Mouse (Mus musculus) olfactory bulb, adult 2 months (tissue): Measurements from ENCODE around the gene Hnrnpll. TPM values are rescaled to one million over a fixed set of nuclear protein-coding genes. Genes with fewer than 3 reads are reported as not detected.
A peak's percentile ranks its signal among the peaks of the same experiment; 100 is the strongest.
"Not testable (repeated sequence)": the region's sequence is repeated elsewhere in the genome, so short reads cannot be mapped to it uniquely, and the experiment has no call there.

Source experiments
- H3K27ac ChIP-seq: fragments of 200-500 bp; 2 replicates; pipeline ENCODE4 v1.5.1; 2012; ENCODE audit warnings: low read depth, low read length; ENCODE audit not compliant: insufficient read depth
- H3K4me1 ChIP-seq: fragments of 200-500 bp; 2 replicates; pipeline ENCODE4 v1.6.1; 2012; ENCODE audit warnings: low read length; ENCODE audit not compliant: control insufficient read depth, insufficient read depth
- H3K4me3 ChIP-seq: fragments of 200-500 bp; 2 replicates; pipeline ENCODE4 v1.5.1; 2012; ENCODE audit warnings: mild to moderate bottlenecking, low read depth, low read length, moderate library complexity; ENCODE audit not compliant: insufficient read depth
- CTCF ChIP-seq: fragments of 200-500 bp; IDR thresholded peaks from 2 replicates; pipeline ENCODE4 v1.5.1; 2012; ENCODE audit warnings: low read depth, mild to moderate bottlenecking, low read length, moderate library complexity; ENCODE audit not compliant: insufficient read depth
- POLR2A ChIP-seq: fragments of 200-500 bp; IDR thresholded peaks from 2 replicates; pipeline ENCODE4 v1.6.1; 2012; ENCODE audit warnings: mild to moderate bottlenecking, low read depth, low read length, moderate library complexity; ENCODE audit not compliant: insufficient read depth
- WGBS: fragments of 180-500 bp; shearing (Covaris S2); methylation state at CpG from one replicate; pipeline ENCODE4 v1.1.7; 2018; 5-methylcytosine and 5-hydroxymethylcytosine counted together
- polyA plus RNA-seq: library from polyadenylated mRNA; stranded (reverse); fragments of >200 nt; gene quantifications from 2 replicates; pipeline ENCODE4 v1.2.4, GENCODE M21; 2012; ENCODE audit warnings: low replicate concordance; ENCODE audit not compliant: missing spikeins, insufficient read depth, insufficient read length

Hnrnpll gene
- polyA plus RNA-seq, 1 experiment: not detected

DNA sequence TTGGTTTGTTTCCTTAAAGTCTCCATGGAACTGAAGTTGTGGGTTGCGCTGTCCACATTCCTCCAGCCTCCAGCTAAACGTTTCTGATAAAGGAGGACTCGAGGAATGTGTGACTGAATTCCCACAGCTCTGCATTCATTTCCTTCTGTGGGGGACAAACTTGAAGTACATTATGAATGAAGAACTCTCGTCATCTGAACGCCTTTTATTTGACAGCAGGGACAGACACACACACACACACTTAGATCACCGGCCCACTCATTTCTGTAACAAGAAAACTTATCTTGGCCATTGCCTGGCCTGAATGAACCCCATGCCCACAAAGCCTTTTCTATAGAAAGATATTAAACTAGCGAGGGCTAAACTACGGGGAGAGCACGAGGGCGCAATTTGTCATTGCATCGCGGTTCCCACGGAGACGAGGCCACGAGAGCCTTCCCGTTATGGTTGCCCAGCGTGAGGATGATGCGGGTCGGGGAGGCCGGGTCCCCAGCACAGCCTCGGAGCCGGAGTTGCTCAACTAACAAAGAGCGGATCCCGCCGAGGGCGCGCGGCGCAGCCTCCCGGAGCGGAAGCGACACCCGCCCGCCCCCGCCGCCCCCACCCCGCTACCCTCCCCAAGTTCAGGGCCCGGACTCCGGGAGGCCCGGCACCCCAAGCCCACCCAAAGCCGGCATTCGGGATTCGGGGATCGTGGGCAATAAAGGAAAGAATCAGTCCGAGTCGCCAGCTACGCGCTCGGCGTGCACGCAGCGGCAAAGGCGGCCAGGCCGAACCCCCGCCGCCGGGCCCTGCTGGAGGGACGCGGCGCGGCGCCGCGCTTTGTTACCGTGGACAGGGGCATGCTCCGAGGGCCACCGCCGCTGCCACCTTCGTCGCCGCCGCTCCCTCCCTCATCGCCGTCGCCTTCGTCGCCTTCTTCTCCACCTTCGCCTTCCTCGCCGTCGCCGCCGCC lies 1.0 kb downstream of the Hnrnpll start:
- no peak for TF ChIP-seq POLR2A
- TF ChIP-seq CTCF: no peak
- WGBS: under 1% methylated on average over 81 of the region's 83 CpGs

GRCm38 (mm10) chr17:80060151-80060550 lies 2.0 kb downstream of the Hnrnpll start:
- peak overlapping the region; percentile 9; the same call in 1 of the 2 replicates for H3K4me3 ChIP-seq
- WGBS: 16% methylated on average over 5 of the region's 5 CpGs
- H3K4me1 ChIP-seq: peaks cover 2% of the 10 kb centered on the region

More for the DNA sequence above, 1.0 kb downstream of the Hnrnpll start:
- Histone ChIP-seq H3K4me3 (peak overlapping the region; percentile 97), H3K4me1 (peaks cover 2% of the 10 kb centered on the region), H3K27ac (peak overlapping the region; percentile 100)

GRCm38 (mm10) chr17:80059731-80060130 lies 2.4 kb downstream of the Hnrnpll start:
- no peak for TF ChIP-seq POLR2A
- no peak overlapping the region for H3K27ac ChIP-seq
- no peak overlapping the region for H3K4me3 ChIP-seq
- peaks cover 2% of the 10 kb centered on the region for H3K4me1 ChIP-seq
- WGBS: 5% methylated on average over 1 of the region's 1 CpGs

More at GRCm38 (mm10) chr17:80060151-80060550, 2.0 kb downstream of the Hnrnpll start:
- no peak overlapping the region for H3K27ac ChIP-seq
- no peak for TF ChIP-seq CTCF
- TF ChIP-seq POLR2A: no peak

- H3K4me3 ChIP-seq: no peak overlapping the region
- peaks cover 10% of the 10 kb centered on the region for H3K4me1 ChIP-seq
- H3K27ac ChIP-seq: no peak overlapping the region
- no peak for TF ChIP-seq POLR2A
- TF ChIP-seq CTCF: no peak
- whole genome bisulfite sequencing: 47% methylated on average over 1 of the region's 1 CpGs
Observed at GRCm38 (mm10) chr17:80058501-80058900, 3.6 kb downstream of the Hnrnpll start.

GRCm38 (mm10) chr17:80053931-80054734 lies 8.0 kb downstream of the Hnrnpll start:
- peaks cover 10% of the 10 kb centered on the region for H3K4me1 ChIP-seq
- no peak overlapping the region for H3K4me3 ChIP-seq
- TF ChIP-seq CTCF: no peak
- no peak for TF ChIP-seq POLR2A
- WGBS: 65% methylated on average over 27 of the region's 27 CpGs
- no peak overlapping the region for H3K27ac ChIP-seq

- Histone ChIP-seq H3K4me1 (peaks cover 8% of the 10 kb centered on the region), H3K27ac (no peak overlapping the region), H3K4me3 (no peak overlapping the region)
- TF ChIP-seq POLR2A: no peak
- no peak for TF ChIP-seq CTCF
- WGBS: 54% methylated on average over 1 of the region's 1 CpGs
Observed at GRCm38 (mm10) chr17:80051682-80052081, 10.5 kb downstream of the Hnrnpll start.

- H3K4me1 ChIP-seq, H3K27ac ChIP-seq, H3K4me3 ChIP-seq: not testable (repeated sequence)
Observed at GRCm38 (mm10) chr17:80049300-80049699, 12.8 kb downstream of the Hnrnpll start.

DNA sequence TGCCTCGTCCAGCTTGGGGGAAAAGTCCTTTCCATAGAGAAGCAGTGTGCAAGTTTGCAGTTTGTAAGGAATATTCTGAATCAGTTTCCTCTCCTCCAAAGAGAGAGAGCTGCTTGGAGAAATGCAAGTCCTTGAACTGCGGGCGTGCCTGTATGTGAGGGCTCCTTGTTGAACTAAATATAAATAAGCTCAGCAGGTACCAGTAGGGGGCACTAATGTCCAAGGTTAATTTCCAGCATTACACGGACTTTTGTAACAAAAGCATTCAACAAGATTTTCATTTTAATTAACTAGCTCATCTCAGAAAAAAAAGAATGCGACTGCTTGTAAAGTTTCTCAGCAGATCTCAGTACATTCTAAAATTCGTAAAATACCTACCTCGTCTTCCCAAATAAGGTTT lies 13.9 kb downstream of the Hnrnpll start:
- no peak overlapping the region for H3K27ac ChIP-seq
- WGBS: 33% methylated on average over 7 of the region's 7 CpGs
- no peak for TF ChIP-seq CTCF
- TF ChIP-seq POLR2A: no peak

DNA sequence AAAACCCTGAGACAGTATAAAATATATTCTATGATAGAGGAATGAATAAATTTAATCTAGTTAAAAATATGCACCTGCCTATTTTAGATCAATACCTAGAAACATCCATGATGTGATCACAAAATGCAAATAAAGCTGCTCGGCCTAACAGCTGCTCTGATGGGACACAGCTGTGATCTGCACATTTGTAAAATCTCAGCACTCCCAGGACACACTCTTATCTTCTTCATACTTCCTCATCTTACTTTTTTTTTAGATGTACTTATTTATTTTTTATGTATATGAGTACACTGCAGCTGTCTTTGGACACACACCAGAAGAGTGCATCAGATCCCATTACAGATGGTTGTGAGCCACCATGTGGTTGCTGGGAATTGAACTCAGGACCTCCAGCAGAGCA lies 20.4 kb downstream of the Hnrnpll start:
- no peak for TF ChIP-seq POLR2A
- TF ChIP-seq CTCF: no peak
- Histone ChIP-seq H3K27ac (no peak overlapping the region), H3K4me1 (peaks cover 3% of the 10 kb centered on the region; the same call in 1 of the 2 replicates), H3K4me3 (no peak overlapping the region)
- 74% methylated on average over 1 of the region's 1 CpGs for WGBS

More for the DNA sequence above, 13.9 kb downstream of the Hnrnpll start:
- no peak overlapping the region for H3K4me3 ChIP-seq
- no peaks in the 10 kb centered on the region for H3K4me1 ChIP-seq
